Mouse (Mus musculus) ES-Bruce4 (cell line): ENCODE data around the gene Slc39a11.

Experiments
- CTCF ChIP-seq: IDR thresholded peaks from one replicate; pipeline ENCODE4 v1.8.1; 2011; ENCODE audit warnings: low read depth, low read length
- EP300 ChIP-seq: IDR thresholded peaks from 2 replicates; pipeline ENCODE4 v1.6.1; 2011; ENCODE audit warnings: low read depth, low read length; ENCODE audit not compliant: insufficient read depth
- POLR2A ChIP-seq: IDR thresholded peaks from one replicate; pipeline ENCODE4 v1.8.1; 2011; ENCODE audit warnings: low read length; ENCODE audit not compliant: insufficient read depth

- TF ChIP-seq EP300 (no peak), POLR2A (no peak), CTCF (no peak)
Observed at GRCm38 (mm10) chr11:113296912-113297625, 352.8 kb downstream of the Slc39a11 start.
